Mouse (Mus musculus) right cerebral cortex, postnatal 36 days (tissue): ENCODE measurements around the gene Adam15.
A peak's percentile ranks its signal among the peaks of the same experiment; 100 is the strongest.

Experiments used
- DNase-seq, 2 experiments: peaks; one replicate each; pipeline ENCODE4 v3.0.0; 2022; ENCODE audit warnings: low spot score in 2 of 2, mixed read lengths in 1 of 2

Gene Adam15

GRCm38 (mm10) chr3:89322514-89323165 lies 27.2 kb downstream of the Adam15 start, which contains the start of gene Efna3:
Gene Efna3 (minus strand): TSS chr3:89322965.
- DNase-seq, result peak; percentile 81 to 84

GRCm38 (mm10) chr3:89322131-89322500 lies 27.7 kb downstream of the Adam15 start:
- no peak for DNase-seq

- peak in 1 of 2 experiments; percentile 28 for DNase-seq
These were observed 28.3 kb downstream of the Adam15 start for GRCm38 (mm10) chr3:89321183-89322130.

GRCm38 (mm10) chr3:89320581-89321182 lies 29.1 kb downstream of the Adam15 start:
- DNase-seq, result peak in 1 of 2 experiments; percentile 50

DNA sequence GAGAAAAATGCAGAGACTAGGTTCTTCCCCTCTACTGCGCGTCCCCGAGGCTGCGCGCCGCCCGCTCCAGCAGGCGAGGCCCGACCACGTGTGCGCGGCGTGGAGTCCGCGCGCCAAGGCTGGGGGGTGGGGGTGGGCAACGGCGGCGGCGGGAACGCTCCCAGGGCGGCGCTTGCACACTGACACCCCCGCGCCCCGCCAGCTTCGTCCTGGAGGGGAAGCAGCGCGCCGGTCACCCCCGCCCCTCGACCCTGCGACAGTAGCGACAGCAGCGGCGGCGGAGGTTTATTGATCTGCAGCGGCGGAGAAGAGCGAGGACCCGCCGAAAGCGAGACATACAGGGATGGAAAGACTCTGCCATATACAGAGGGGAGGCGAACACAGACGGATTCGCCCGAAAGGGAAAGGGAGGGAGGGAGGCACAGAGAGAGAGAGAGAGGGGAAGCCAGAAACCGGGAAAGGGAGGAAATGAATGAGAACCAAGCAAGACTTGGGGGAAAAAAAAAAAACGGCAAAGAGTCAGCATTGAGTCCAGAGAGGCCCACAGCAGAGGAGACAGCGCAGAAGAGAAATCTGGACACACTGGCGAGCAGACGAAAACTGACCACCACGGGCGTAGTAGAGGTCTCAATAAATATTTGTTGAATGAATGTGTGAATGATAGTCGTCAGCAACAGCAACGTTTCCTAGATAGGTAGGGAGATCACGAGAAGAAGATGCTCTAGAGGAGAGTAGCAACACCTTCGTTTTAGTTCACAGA lies 30.0 kb downstream of the Adam15 start:
- peak in 1 of 2 experiments; percentile 37 for DNase-seq

DNA sequence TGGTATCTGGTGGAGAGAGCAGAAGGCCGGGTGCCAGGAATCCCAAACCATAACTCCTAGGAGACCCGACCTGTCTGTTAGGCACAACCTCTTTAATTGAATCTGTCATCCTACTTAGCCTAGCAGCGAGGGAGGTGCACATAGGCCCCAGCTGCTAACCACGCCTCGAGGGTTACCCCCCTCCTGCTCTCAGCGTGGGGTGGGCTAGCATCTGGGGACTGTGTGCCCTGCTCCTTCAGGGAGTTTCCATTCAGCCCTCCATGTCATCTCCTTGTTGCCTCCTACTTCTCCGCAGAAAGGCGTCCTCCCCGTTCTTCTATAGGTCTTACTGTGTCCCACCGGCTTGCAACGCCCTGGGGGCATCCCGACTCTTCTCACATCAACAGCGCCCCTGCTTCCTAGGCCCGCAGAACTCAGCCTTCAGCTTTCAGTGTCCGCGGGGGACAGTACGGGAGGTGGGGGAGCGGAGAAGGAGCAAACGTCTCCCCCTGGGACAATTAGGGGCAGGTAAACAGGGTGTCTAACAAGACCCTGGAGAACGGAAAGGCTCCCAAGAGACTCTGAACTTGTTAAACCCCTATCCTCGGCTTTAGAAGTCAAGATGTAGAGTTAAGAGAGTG lies 30.7 kb downstream of the Adam15 start:
- peak in 1 of 2 experiments; percentile 18 for DNase-seq

DNA sequence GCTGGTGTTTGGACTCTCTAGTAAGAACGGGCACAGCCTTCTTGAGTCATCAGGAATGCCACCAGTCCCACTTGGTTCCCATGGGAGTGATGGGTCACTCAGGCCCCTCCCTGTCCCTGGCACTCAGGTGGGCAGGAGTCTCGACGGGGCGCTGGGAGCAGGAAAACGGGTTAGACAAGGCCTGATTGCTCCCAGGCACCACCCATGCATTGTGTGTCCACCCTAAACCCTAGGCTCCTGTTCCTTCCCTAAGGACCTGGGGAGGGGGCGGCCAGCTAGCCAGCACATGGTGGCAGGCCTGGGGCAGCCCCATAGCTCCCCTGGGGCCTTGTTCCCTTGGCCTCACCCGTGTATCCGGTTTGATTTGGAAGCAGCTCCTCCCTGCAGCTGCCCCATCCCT lies 31.5 kb downstream of the Adam15 start:
- DNase-seq, result no peak

- peak in 1 of 2 experiments; percentile 51 for DNase-seq
These were observed 32.5 kb downstream of the Adam15 start for GRCm38 (mm10) chr3:89317246-89317645.

GRCm38 (mm10) chr3:89316833-89317232 lies 33.0 kb downstream of the Adam15 start:
- peak; percentile 84 to 88 for DNase-seq

DNA sequence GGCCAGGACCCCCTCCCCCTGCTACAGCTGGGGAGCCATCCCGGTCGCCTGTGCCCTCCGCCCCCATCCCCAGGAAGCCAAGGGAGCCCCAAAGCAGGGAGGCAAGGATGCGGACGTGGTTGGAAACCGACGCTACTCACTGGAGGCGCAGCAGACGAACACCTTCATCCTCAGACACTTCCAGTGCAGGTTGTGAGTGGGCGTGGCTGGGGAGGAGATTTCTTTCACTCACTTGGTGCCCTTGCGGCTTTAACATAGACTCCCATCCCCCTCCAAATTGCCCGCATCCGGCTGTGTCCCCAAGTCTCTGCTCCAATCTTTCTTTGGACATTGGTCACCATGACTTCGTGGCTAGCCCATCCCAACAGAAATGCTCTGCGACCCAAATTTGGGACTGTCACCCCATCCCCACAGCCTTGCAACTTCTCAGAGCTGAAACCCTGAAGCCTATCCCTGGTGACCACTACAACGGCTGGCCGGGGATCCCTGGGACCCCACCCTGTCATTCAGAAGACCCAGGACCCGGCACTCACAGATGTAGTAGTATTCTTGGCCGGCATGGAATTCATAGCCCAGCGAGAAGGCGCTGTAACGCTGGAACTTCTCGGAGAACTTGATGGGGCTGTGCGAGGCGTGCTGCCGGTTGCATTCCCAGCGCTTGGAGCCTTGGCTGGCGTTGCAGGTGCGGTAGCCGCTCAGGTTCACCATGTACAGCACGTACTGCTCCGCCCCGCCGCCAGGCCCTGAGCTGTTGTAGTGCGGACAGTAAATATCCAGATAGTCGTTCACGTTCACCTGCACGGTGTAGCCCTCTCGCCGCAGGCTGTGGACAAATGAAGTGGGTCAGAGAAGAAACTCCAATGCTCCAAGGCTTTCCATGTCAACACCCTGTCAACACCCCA lies 33.6 kb downstream of the Adam15 start:
- DNase-seq, result no peak

DNA sequence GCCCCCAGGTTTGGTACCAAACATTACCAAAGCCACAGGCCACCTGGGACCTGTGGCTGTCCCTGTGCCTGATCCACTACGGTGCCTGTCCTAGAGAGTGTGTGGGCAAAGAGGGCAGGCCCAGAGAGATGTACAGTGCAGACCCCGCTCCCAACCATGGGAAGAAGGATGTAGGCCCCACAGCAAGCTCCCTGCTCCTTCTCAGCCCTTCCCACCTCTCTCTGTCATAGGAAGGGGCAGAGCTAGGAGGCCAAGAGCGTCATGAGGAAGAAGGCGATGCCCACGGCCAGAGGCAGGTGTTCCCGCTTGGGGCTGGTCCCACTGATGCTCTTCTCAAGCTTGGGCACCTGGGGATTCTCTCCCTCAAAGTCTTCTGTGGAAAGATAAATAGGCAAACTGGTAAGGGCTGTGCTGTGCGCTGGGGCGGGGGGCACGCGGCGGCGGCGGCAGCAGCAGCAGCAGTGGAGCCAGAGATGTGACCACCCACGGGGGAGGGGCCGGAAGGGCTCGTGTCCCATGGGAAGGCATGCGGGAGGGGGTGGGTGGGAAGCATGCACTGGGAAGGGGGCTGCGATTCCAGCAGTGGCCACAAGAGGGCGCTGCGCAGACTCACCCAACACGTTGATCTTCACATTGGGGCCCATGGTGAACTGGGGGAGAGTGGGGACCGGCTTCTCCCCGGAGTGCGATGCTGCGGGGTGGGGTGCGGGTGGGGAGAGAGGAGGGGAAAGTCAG lies 34.4 kb downstream of the Adam15 start:
- DNase-seq, result peak; percentile 54 to 79

DNA sequence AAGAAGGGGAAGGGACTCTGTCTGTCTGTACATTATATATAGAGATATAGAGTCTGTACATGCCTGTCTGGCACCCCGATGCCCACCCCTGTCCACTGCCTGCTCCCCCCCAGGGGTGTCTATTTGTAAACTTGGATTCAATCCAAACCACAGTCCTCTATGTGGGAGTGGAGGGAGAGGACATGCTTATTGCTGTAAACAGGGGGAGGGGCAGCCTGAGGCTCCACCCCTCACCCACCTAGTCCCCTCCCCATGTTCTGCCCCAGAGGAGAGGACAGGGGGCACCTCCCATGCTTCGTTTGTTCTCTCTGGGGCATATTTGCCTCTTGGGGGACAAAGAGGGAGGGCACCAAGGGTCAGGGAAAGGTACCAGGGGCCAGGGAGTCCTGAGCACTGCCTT lies 35.0 kb downstream of the Adam15 start:
- no peak for DNase-seq

- no peak for DNase-seq
These were observed 35.5 kb downstream of the Adam15 start for GRCm38 (mm10) chr3:89314340-89314739.

DNA sequence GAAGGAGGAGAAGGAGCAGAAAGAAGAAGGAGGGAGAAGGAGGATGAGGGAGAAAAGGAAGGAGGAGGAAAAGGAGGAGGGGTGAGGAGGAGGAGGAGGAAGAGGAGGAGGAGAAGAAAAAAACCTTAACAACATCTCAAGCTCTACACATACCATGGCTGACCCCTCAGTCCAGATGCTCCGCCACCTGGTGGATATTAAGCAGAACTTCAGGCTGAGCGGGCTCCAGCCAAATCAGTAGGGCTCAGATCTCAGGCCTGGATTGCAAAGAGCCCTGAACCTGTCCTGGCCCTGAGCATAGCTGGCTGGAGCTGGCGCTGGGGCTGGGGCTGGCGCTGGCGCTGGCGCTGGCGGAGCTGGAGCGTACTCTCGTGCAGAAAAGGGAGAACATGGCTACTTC lies 41.7 kb downstream of the Adam15 start:
- DNase-seq, result no peak

DNA sequence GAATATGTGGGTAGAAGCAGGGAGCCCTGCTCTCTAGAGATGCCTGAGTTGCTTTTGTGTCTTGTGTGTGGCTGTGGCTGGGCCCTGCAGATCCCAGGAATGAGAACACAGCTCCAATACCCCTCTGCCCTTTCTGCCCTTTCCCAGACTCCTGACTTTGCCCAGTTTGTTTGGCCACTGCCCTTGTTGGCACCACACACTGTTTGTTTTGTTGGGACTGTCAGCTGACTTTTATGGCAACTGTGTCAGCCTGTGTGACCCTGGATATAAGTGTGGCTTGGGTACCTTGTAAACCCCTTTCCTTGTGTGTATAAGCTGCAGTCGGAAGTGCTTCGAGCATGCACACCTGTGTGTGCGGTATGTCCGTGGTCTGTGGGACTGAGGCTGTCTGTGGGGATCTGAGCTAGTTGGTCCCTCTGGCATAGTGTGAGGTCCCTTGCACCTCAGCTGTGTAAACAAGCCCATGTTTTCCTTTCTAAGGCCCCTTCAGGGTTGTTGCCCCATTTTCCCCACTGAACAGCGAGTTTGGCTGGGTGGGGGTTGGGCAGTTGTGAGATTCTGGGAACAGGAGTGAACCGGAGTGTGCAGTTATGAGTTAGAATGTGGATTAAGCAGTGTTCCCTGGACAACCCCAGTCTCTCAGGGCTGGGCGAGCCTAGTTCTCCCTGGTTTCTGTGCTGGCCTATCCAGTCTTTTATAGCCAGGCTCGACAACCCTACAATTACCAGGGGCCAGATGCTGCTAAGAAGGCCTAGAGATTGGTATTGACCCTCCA lies 44.1 kb downstream of the Adam15 start:
- no peak for DNase-seq

- DNase-seq, result no peak
These were observed 44.7 kb downstream of the Adam15 start for GRCm38 (mm10) chr3:89305105-89305504.

DNA sequence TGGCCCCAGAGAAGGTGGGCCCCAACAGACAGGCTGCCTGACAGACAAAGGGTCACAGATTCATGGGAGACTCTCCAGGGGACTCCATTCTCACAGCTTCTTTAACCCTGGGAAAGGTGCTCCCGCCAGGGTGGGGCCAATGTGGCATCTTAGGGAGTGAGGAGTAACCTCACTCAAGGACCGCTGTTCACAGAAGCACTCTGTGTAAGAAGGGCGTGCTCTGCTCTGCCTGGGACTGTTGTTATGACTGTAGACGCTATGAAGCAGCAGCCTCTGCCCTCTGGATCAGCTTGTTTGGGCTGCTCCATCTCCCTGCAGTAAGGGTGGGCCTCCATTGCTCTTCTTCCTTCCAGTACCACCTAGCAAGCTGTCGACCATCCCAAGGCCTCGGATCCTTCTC lies 45.4 kb downstream of the Adam15 start:
- no peak for DNase-seq

DNA sequence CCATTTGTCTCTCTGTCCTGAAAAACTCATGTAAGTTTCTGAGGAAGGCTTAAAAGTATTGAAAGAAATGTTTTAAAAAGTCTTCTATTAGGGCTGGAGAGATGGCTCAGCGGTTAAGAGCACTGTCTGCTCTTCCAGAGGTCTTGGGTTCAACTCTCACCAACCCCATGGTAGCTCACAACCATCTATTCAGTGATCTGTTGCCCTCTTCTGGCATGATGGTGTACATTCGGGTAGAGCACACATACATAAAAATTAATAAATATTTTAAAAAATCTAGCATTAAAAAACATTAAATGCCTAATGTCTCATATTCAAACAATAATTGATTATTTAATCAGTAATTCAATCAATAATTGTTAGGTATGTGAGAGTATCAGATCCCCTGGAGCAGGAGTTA lies 49.3 kb downstream of the Adam15 start:
- no peak for DNase-seq

- DNase-seq, result no peak
These were observed 49.7 kb downstream of the Adam15 start for GRCm38 (mm10) chr3:89300071-89300470.
